Mouse (Mus musculus): Measurements from ENCODE around the gene Arhgef40. TPM values are rescaled to one million over a fixed set of nuclear protein-coding genes. Genes with fewer than 3 reads are reported as not detected.
"Not testable (repeated sequence)": the region's sequence is repeated elsewhere in the genome, so short reads cannot be mapped to it uniquely, and the experiment has no call there.

Gene Arhgef40
- polyA plus RNA-seq, 1 experiment, result 29.4 TPM

- peak overlapping the region; percentile 76 for H3K4me3 ChIP-seq (ENCODE audit: insufficient read depth, low read depth, low read length)
- H3K4me1 ChIP-seq (ENCODE audit: control insufficient read depth, insufficient read depth, insufficient read length, low read length), result peaks cover 20% of the 10 kb centered on the region; the same call in 1 of the 2 replicates
- peak overlapping the region; percentile 83 for H3K27ac ChIP-seq (replicated peaks; ENCODE audit: low read depth, low read length)
Measured at GRCm38 (mm10) chr14:52019590-52020340, 35.2 kb downstream of the Arhgef40 start.

GRCm38 (mm10) chr14:52020486-52021137 is 36.1 kb downstream of the Arhgef40 start, which contains the start of gene Zfp219:
Gene Zfp219 (minus strand): TSS chr14:52020733.
- H3K4me1 ChIP-seq (ENCODE audit: control insufficient read depth, insufficient read depth, insufficient read length, low read length), result peaks cover 17% of the 10 kb centered on the region; the same call in 1 of the 2 replicates
- peak within 1 kb of the TSS; percentile 76 for H3K4me3 ChIP-seq (ENCODE audit: insufficient read depth, low read depth, low read length)
- H3K27ac ChIP-seq (replicated peaks; ENCODE audit: low read depth, low read length), result peak within 1 kb of the TSS; percentile 83

GRCm38 (mm10) chr14:52021138-52021529 is 36.6 kb downstream of the Arhgef40 start:
- no peak overlapping the region for H3K4me3 ChIP-seq (ENCODE audit: insufficient read depth, low read depth, low read length)
- peaks cover 13% of the 10 kb centered on the region; the same call in 1 of the 2 replicates for H3K4me1 ChIP-seq (ENCODE audit: control insufficient read depth, insufficient read depth, insufficient read length, low read length)
- no peak overlapping the region for H3K27ac ChIP-seq (replicated peaks; ENCODE audit: low read depth, low read length)

GRCm38 (mm10) chr14:52021568-52022212 is 37.2 kb downstream of the Arhgef40 start:
- Histone ChIP-seq H3K4me3 (ENCODE audit: insufficient read depth, low read depth, low read length) (no peak overlapping the region), H3K27ac (replicated peaks; ENCODE audit: low read depth, low read length) (no peak overlapping the region)

GRCm38 (mm10) chr14:52022244-52022708 is 37.8 kb downstream of the Arhgef40 start:
- Histone ChIP-seq H3K4me1 (ENCODE audit: control insufficient read depth, insufficient read depth, insufficient read length, low read length) (peaks cover 6% of the 10 kb centered on the region; the same call in 1 of the 2 replicates), H3K27ac (replicated peaks; ENCODE audit: low read depth, low read length) (peak overlapping the region; percentile 80), H3K4me3 (ENCODE audit: insufficient read depth, low read depth, low read length) (peak overlapping the region; percentile 52; the same call in 1 of the 2 replicates)

More at GRCm38 (mm10) chr14:52021568-52022212, 37.2 kb downstream of the Arhgef40 start:
- H3K4me1 ChIP-seq (ENCODE audit: control insufficient read depth, insufficient read depth, insufficient read length, low read length), result peaks cover 8% of the 10 kb centered on the region; the same call in 1 of the 2 replicates

GRCm38 (mm10) chr14:52022709-52023459 is 38.4 kb downstream of the Arhgef40 start:
- peaks cover 6% of the 10 kb centered on the region; the same call in 1 of the 2 replicates for H3K4me1 ChIP-seq (ENCODE audit: control insufficient read depth, insufficient read depth, insufficient read length, low read length)
- H3K4me3 ChIP-seq (ENCODE audit: insufficient read depth, low read depth, low read length), result peak overlapping the region; percentile 52
- peak overlapping the region; percentile 80 for H3K27ac ChIP-seq (replicated peaks; ENCODE audit: low read depth, low read length)

GRCm38 (mm10) chr14:52024133-52024532 is 39.6 kb downstream of the Arhgef40 start:
- Histone ChIP-seq H3K4me1 (ENCODE audit: control insufficient read depth, insufficient read depth, insufficient read length, low read length) (peaks cover 6% of the 10 kb centered on the region; the same call in 1 of the 2 replicates), H3K27ac (replicated peaks; ENCODE audit: low read depth, low read length) (no peak overlapping the region), H3K4me3 (ENCODE audit: insufficient read depth, low read depth, low read length) (no peak overlapping the region)

GRCm38 (mm10) chr14:52026342-52026741 is 41.8 kb downstream of the Arhgef40 start:
- Histone ChIP-seq H3K4me3 (ENCODE audit: insufficient read depth, low read depth, low read length) (no peak overlapping the region), H3K4me1 (ENCODE audit: control insufficient read depth, insufficient read depth, insufficient read length, low read length) (peaks cover 6% of the 10 kb centered on the region; the same call in 1 of the 2 replicates), H3K27ac (replicated peaks; ENCODE audit: low read depth, low read length) (no peak overlapping the region)

- Histone ChIP-seq H3K4me3 (ENCODE audit: insufficient read depth, low read depth, low read length) (no peak overlapping the region), H3K27ac (replicated peaks; ENCODE audit: low read depth, low read length) (no peak overlapping the region), H3K4me1 (ENCODE audit: control insufficient read depth, insufficient read depth, insufficient read length, low read length) (no peaks in the 10 kb centered on the region)
Measured at GRCm38 (mm10) chr14:52035926-52036325, 51.4 kb downstream of the Arhgef40 start.

GRCm38 (mm10) chr14:52039332-52039731 is 54.8 kb downstream of the Arhgef40 start:
- H3K4me3 ChIP-seq (ENCODE audit: insufficient read depth, low read depth, low read length), result no peak overlapping the region
- no peaks in the 10 kb centered on the region for H3K4me1 ChIP-seq (ENCODE audit: control insufficient read depth, insufficient read depth, insufficient read length, low read length)
- no peak overlapping the region for H3K27ac ChIP-seq (replicated peaks; ENCODE audit: low read depth, low read length)

GRCm38 (mm10) chr14:52042359-52042758 is 57.8 kb downstream of the Arhgef40 start, which contains the start of gene Olfr221:
Gene Olfr221 (minus strand): TSS chr14:52042459.
- H3K27ac ChIP-seq (replicated peaks; ENCODE audit: low read depth, low read length); H3K4me1 ChIP-seq (ENCODE audit: control insufficient read depth, insufficient read depth, insufficient read length, low read length); H3K4me3 ChIP-seq (ENCODE audit: insufficient read depth, low read depth, low read length): not testable (repeated sequence)

- Histone ChIP-seq H3K4me3 (ENCODE audit: insufficient read depth, low read depth, low read length) (no peak overlapping the region), H3K27ac (replicated peaks; ENCODE audit: low read depth, low read length) (no peak overlapping the region), H3K4me1 (ENCODE audit: control insufficient read depth, insufficient read depth, insufficient read length, low read length) (peaks cover 3% of the 10 kb centered on the region; the same call in 1 of the 2 replicates)
Measured at GRCm38 (mm10) chr14:52043446-52043845, 58.9 kb downstream of the Arhgef40 start.

- H3K4me1 ChIP-seq (ENCODE audit: control insufficient read depth, insufficient read depth, insufficient read length, low read length), result peaks cover 3% of the 10 kb centered on the region; the same call in 1 of the 2 replicates
- no peak overlapping the region for H3K4me3 ChIP-seq (ENCODE audit: insufficient read depth, low read depth, low read length)
- H3K27ac ChIP-seq (replicated peaks; ENCODE audit: low read depth, low read length), result no peak overlapping the region
Measured at GRCm38 (mm10) chr14:52044901-52045678, 60.6 kb downstream of the Arhgef40 start.
